Mouse (Mus musculus): ENCODE data around the gene Zdhhc20. TPM values are rescaled to one million over a fixed set of nuclear protein-coding genes. Genes with fewer than 3 reads are reported as not detected.
"Not testable (repeated sequence)": the region's sequence is repeated elsewhere in the genome, so short reads cannot be mapped to it uniquely, and the experiment has no call there.

Gene Zdhhc20
- polyA plus RNA-seq (2015; fragmentation: Nextera tagmentation; extraction: Ambion mirVana), result 35.3 and 37.1 TPM in 2 replicates

- Histone ChIP-seq H3K4me3 (peak within 1 kb of the TSS; percentile 81), H3K9ac (peak within 1 kb of the TSS; percentile 86)
- 3% methylated on average over 60 of the region's 65 CpGs for WGBS
Observed at GRCm38 (mm10) chr14:57890011-57890842, at the start of gene Zdhhc20. Gene Zdhhc20 (minus strand): TSS chr14:57890276.

GRCm38 (mm10) chr14:57937297-57937696, 47.2 kb upstream of the Zdhhc20 start:
- H3K9me3 ChIP-seq, result no peaks in the 10 kb centered on the region
- no peak for ATAC-seq (ENCODE audit: low FRiP score, low read depth)

More at GRCm38 (mm10) chr14:57890011-57890842, at the start of gene Zdhhc20:
- peak; percentile 96 for ATAC-seq (ENCODE audit: low FRiP score, low read depth)
- Histone ChIP-seq H3K9me3 (no peaks in the 10 kb centered on the region), H3K4me1 (replicated peaks) (peaks cover 23% of the 10 kb centered on the region), H3K27ac (replicated peaks) (peak within 1 kb of the TSS; percentile 85), H3K4me2 (peak within 1 kb of the TSS; percentile 63), H3K27me3 (no peaks in the 10 kb centered on the region), H3K36me3 (no peaks in the 10 kb centered on the region)

GRCm38 (mm10) chr14:57934666-57935065, 44.6 kb upstream of the Zdhhc20 start:
- WGBS, result 96% methylated on average over 13 of the region's 13 CpGs
- Histone ChIP-seq H3K9ac (no peak overlapping the region), H3K4me1 (replicated peaks) (no peaks in the 10 kb centered on the region), H3K27ac (replicated peaks) (no peak overlapping the region), H3K4me3 (no peak overlapping the region), H3K4me2 (no peak overlapping the region), H3K36me3 (peaks cover 10% of the 10 kb centered on the region), H3K9me3 (no peaks in the 10 kb centered on the region), H3K27me3 (no peaks in the 10 kb centered on the region)
- no peak for ATAC-seq (ENCODE audit: low FRiP score, low read depth)

More at GRCm38 (mm10) chr14:57937297-57937696, 47.2 kb upstream of the Zdhhc20 start:
- H3K4me2 ChIP-seq, result no peak overlapping the region
- H3K27me3 ChIP-seq, result no peaks in the 10 kb centered on the region
- H3K27ac ChIP-seq (replicated peaks), result no peak overlapping the region
- H3K4me3 ChIP-seq, result no peak overlapping the region
- no peaks in the 10 kb centered on the region for H3K4me1 ChIP-seq (replicated peaks)
- peaks cover 11% of the 10 kb centered on the region; the same call in 1 of the 2 replicates for H3K36me3 ChIP-seq
- H3K9ac ChIP-seq, result no peak overlapping the region
- 95% methylated on average over 6 of the region's 6 CpGs for WGBS

DNA sequence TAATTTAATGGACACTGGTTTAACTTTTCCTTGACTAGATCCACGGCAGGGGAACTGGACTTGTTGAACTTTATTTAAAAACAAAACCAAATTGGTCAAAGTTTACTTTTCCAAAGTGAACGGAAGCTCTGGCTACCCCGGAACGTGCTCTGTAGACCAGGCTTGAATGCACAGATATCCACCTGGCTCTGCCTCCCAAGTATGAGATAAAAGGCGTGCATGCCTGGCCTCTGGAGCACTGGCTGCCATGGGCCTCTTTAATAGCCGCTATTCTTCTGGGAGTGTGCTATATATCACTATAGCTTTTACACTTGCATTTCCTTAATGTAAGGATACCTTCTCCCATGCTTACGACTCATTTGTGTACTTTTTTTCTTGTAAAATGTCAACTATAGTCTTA, 43.5 kb upstream of the Zdhhc20 start:
- peaks cover 14% of the 10 kb centered on the region for H3K36me3 ChIP-seq
- WGBS, result 87% methylated on average over 7 of the region's 7 CpGs
- no peak overlapping the region for H3K9ac ChIP-seq
- H3K4me1 ChIP-seq (replicated peaks), result no peaks in the 10 kb centered on the region
- H3K27me3 ChIP-seq, result no peaks in the 10 kb centered on the region
- H3K27ac ChIP-seq (replicated peaks), result no peak overlapping the region
- no peak for ATAC-seq (ENCODE audit: low FRiP score, low read depth)
- H3K4me2 ChIP-seq, result no peak overlapping the region
- no peak overlapping the region for H3K4me3 ChIP-seq
- H3K9me3 ChIP-seq, result no peaks in the 10 kb centered on the region

GRCm38 (mm10) chr14:57932881-57933443, 42.9 kb upstream of the Zdhhc20 start:
- Histone ChIP-seq H3K9me3 (no peaks in the 10 kb centered on the region), H3K4me2 (no peak overlapping the region), H3K27me3 (no peaks in the 10 kb centered on the region), H3K36me3 (peaks cover 14% of the 10 kb centered on the region), H3K4me3 (no peak overlapping the region), H3K27ac (replicated peaks) (no peak overlapping the region), H3K9ac (no peak overlapping the region), H3K4me1 (replicated peaks) (no peaks in the 10 kb centered on the region)
- 80% methylated on average over 7 of the region's 7 CpGs for WGBS
- ATAC-seq (ENCODE audit: low FRiP score, low read depth), result no peak

DNA sequence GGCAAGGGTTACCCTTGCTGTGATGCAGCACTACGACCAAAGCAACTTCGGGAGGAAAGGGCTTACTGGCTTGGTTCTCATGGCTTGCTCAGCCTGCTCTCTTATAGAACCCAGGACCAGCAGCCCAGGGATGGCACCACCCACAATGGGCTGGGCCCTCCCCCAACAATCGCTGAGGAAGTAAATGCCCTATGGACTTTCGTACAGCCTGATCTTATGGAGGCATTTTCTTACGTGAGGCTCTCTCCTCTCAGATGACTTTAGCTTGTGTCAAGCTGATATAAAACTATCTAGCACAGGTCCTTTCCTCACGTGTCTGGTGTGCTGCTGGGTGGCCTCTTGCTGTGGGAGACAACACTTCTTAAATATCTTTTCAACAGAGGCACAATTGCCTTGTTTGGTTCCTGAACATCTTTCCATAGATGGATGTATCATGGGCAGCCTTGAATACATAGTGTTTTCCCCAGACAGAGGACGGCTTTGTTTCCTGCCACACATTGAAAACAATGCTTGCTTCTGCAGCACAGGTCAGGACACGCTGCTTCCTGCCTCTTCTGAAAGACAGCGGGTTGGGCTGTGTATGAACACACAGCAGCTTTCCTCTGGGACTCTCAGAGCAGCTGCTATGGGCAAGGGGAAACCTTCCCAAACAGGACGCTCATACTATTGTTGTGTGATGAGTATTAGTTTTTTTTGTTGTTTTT, 31.5 kb upstream of the Zdhhc20 start:
- WGBS, result 20% methylated on average over 10 of the region's 10 CpGs
- H3K4me3 ChIP-seq, result no peak overlapping the region
- H3K36me3 ChIP-seq, result peaks cover 46% of the 10 kb centered on the region
- 0 out of 2 replicates have a peak, but pooled peaks cover 10% of the 10 kb centered on the region for H3K4me1 ChIP-seq (replicated peaks)
- H3K9me3 ChIP-seq, result no peaks in the 10 kb centered on the region
- H3K9ac ChIP-seq, result no peak overlapping the region
- H3K4me2 ChIP-seq, result no peak overlapping the region
- no peaks in the 10 kb centered on the region for H3K27me3 ChIP-seq
- H3K27ac ChIP-seq (replicated peaks), result peak overlapping the region; percentile 20
- ATAC-seq (ENCODE audit: low FRiP score, low read depth), result peak; percentile 48; the same call in 1 of the 2 replicates

DNA sequence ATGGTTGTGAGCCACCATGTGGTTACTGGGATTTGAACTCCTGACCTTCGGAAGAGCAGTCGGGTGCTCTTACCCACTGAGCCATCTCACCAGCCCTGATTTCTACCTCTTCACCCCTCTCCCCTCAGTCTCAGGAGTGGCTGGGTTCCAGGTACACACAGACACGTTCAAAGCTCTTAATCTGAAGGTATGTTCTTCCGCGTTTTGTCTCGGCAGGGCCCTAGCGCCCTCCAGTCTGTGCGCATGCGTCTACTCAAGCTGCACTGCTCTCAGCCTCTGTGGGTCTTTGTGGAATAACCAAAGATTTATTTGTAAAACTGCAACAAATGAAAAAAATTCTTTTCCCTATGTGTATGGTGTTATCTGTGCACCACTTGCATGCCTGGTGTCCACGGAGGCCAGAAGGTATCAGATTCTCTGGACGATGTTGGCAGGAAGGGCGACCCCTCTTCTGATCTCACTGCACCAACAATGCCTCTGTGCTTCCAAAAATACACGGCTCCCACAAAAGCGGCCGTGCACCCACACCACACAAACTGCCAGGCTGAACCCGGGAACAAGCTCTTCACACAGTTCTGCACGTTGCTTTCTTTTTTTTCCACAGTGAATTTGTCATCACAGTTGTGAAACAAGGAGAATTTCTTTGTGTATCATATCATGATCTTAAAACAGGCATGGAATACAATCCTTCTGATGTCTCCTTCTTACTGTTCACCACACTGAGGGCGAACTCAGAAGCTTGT, 30.7 kb upstream of the Zdhhc20 start:
- ATAC-seq (ENCODE audit: low FRiP score, low read depth), result no peak
- Histone ChIP-seq H3K4me3 (no peak overlapping the region), H3K4me1 (replicated peaks) (0 out of 2 replicates have a peak, but pooled peaks cover 10% of the 10 kb centered on the region), H3K27me3 (no peaks in the 10 kb centered on the region), H3K36me3 (peaks cover 46% of the 10 kb centered on the region), H3K4me2 (no peak overlapping the region), H3K9ac (no peak overlapping the region), H3K9me3 (no peaks in the 10 kb centered on the region), H3K27ac (replicated peaks) (peak overlapping the region; percentile 20; the same call in 1 of the 2 replicates)
- 82% methylated on average over 18 of the region's 18 CpGs for WGBS

DNA sequence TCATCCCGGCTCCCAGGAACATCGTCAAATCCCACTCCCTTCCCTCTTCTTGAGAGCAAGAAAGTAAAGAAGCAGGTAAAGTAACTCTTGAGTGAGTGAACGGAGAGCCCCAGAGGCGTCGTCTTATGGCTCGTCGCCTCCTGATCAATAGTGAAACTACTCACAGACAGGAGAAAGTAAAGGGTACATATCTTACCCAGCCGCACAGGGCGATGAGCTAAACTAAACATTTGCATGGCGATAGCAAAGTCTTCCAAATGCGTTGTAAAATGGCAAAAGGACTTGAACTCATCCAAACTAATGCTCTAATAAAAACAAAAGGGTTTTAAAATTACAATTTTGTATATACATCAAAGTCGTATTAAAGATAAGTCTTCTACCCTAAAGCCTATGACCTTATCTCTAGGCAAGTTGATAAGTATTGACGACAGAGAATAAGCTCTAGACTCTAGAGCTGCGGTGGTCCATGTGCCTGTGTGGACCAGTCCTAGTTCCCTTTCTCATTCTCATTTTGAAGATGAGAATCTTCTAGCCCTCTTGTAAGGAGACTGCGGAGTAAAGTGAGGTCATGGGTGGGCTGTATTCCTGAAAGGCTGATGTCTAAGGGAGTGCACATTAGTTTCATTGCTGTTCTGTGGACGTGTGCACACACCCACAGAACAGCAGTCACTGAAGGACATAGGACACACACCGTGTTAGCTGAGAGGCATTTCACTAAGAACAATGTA, 29.2 kb upstream of the Zdhhc20 start:
- 0 out of 2 replicates have a peak, but pooled peaks cover 10% of the 10 kb centered on the region for H3K4me1 ChIP-seq (replicated peaks)
- no peaks in the 10 kb centered on the region for H3K9me3 ChIP-seq
- no peaks in the 10 kb centered on the region for H3K27me3 ChIP-seq
- no peak overlapping the region for H3K27ac ChIP-seq (replicated peaks)
- ATAC-seq (ENCODE audit: low FRiP score, low read depth), result no peak
- no peak overlapping the region for H3K9ac ChIP-seq
- no peak overlapping the region for H3K4me2 ChIP-seq
- peaks cover 37% of the 10 kb centered on the region for H3K36me3 ChIP-seq
- 96% methylated on average over 17 of the region's 17 CpGs for WGBS
- no peak overlapping the region for H3K4me3 ChIP-seq

DNA sequence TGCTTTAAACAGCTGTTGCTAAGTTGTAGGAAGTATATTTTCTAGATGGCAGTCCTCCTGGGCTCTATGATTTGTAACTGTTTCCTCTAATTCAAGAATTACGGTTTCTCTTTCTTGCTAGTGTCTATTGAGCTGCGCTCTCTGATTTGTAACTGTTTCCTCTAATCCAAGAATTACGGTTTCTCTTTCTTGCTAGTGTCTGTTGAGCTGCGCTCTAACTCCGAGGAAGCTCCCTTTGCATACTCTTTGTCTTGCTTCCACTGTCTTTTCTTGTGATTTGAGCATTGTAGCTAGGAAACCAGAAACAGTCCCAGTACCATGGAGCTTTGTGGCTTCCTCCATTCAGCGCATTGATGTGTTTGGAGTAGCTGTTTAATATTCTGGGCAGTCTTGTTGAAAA, 25.3 kb upstream of the Zdhhc20 start:
- ATAC-seq (ENCODE audit: low FRiP score, low read depth), result no peak
- no peak overlapping the region for H3K4me2 ChIP-seq
- H3K36me3 ChIP-seq, result peaks cover 25% of the 10 kb centered on the region
- no peaks in the 10 kb centered on the region for H3K27me3 ChIP-seq
- peaks cover 2% of the 10 kb centered on the region; the same call in 1 of the 2 replicates for H3K4me1 ChIP-seq (replicated peaks)
- H3K9me3 ChIP-seq, result no peaks in the 10 kb centered on the region
- WGBS, result 45% methylated on average over 6 of the region's 6 CpGs
- H3K27ac ChIP-seq (replicated peaks), result no peak overlapping the region
- no peak overlapping the region for H3K4me3 ChIP-seq
- H3K9ac ChIP-seq, result no peak overlapping the region

GRCm38 (mm10) chr14:57912211-57913007, 22.3 kb upstream of the Zdhhc20 start:
- H3K27ac ChIP-seq (replicated peaks); H3K4me2 ChIP-seq; ATAC-seq (ENCODE audit: low FRiP score, low read depth); H3K9ac ChIP-seq; H3K4me3 ChIP-seq; H3K4me1 ChIP-seq (replicated peaks); H3K27me3 ChIP-seq; H3K9me3 ChIP-seq: not testable (repeated sequence)
- 52% methylated on average over 1 of the region's 1 CpGs for WGBS
- peaks cover 14% of the 10 kb centered on the region for H3K36me3 ChIP-seq

All from hindbrain, embryonic 15.5 days (tissue).